16 mouse cellular contexts compared by ENCODE assay signal in the genomic region with DNA sequence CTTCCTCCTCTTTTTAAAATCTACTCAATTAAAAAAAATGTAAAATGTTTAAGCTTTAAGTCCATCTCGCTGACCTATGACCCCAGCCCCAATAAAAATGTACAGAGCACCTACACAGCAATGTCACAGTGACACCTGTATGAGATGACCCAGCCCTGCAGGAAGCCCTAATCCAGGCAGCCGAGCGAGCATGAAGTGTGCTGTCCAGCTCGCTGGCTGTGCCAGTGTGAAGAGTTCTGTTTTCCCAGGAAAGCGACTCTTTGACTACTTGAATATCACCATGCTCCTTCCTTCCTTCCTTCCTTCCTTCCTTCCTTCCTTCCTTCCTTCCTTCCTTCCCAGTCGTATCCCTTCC.
DNase-seq lines count a peak whose midpoint lies in the region; ATAC-seq lines count a peak whose summit lies in the region.
"Had no signal": no experiment of that assay in that cellular context is flagged by ENCODE, and none has a peak within 500 bp of the region (broad histone marks: within the 10 kb centered on the region; RNA-seq: fewer than 3 reads in every experiment).

No protein-coding gene starts in this region.

- H3K27me3 ChIP-seq in hindbrain, embryonic 12.5 days: peaks cover 58% of the 10 kb centered on the region
- H3K27me3 ChIP-seq in hindbrain, embryonic 13.5 days: peaks cover 73% of the 10 kb centered on the region
- peaks cover 31% of the 10 kb centered on the region for H3K27me3 ChIP-seq in neural tube, embryonic 15.5 days (replicated peaks)
- H3K27me3 ChIP-seq in intestine, embryonic 15.5 days (replicated peaks): no peaks in the 10 kb centered on the region

- no peak overlapping the region for H3K4me2 ChIP-seq in hindbrain, embryonic 12.5 days (replicated peaks)
- H3K4me2 ChIP-seq in hindbrain, embryonic 13.5 days: no peak overlapping the region
- H3K4me2 ChIP-seq in neural tube, embryonic 15.5 days: 0 out of 2 replicates have a peak overlapping the region, but pooled peaks have one; percentile 20
- no peak overlapping the region for H3K4me2 ChIP-seq in intestine, embryonic 15.5 days (replicated peaks)
- H3K4me2 ChIP-seq: limb, embryonic 13.5 days had no signal

- no peak overlapping the region for H3K27ac ChIP-seq in hindbrain, embryonic 12.5 days
- H3K27ac ChIP-seq in hindbrain, embryonic 13.5 days: no peak overlapping the region
- no peak overlapping the region for H3K27ac ChIP-seq in neural tube, embryonic 15.5 days (replicated peaks)
- no peak overlapping the region for H3K27ac ChIP-seq in intestine, embryonic 15.5 days
- H3K27ac ChIP-seq: gastrocnemius, adult 2 months; heart, embryonic 10.5 days; limb, embryonic 13.5 days had no signal

- peaks cover 8% of the 10 kb centered on the region for H3K4me1 ChIP-seq in hindbrain, embryonic 12.5 days
- peaks cover 11% of the 10 kb centered on the region for H3K4me1 ChIP-seq in hindbrain, embryonic 13.5 days (replicated peaks)
- peaks cover 8% of the 10 kb centered on the region for H3K4me1 ChIP-seq in neural tube, embryonic 15.5 days
- no peaks in the 10 kb centered on the region for H3K4me1 ChIP-seq in intestine, embryonic 15.5 days (replicated peaks)

- ATAC-seq in hindbrain, embryonic 12.5 days (ENCODE audit: low FRiP score): 0 out of 2 replicates have a peak, but pooled peaks have one; percentile 35
- ATAC-seq in hindbrain, embryonic 13.5 days (ENCODE audit: low FRiP score): no peak
- ATAC-seq in neural tube, embryonic 15.5 days (ENCODE audit: low FRiP score): no peak
- peak; percentile 50; the same call in 1 of the 2 replicates for ATAC-seq in intestine, embryonic 15.5 days
- ATAC-seq: lung, postnatal 0 days had no signal

- H3K4me3 ChIP-seq in hindbrain, embryonic 12.5 days: no peak overlapping the region
- no peak overlapping the region for H3K4me3 ChIP-seq in hindbrain, embryonic 13.5 days
- no peak overlapping the region for H3K4me3 ChIP-seq in neural tube, embryonic 15.5 days (replicated peaks)
- no peak overlapping the region for H3K4me3 ChIP-seq in intestine, embryonic 15.5 days (replicated peaks)
- H3K4me3 ChIP-seq: gastrocnemius, adult 2 months; heart, embryonic 10.5 days; limb, embryonic 13.5 days had no signal

- no peak overlapping the region for H3K9ac ChIP-seq in hindbrain, embryonic 12.5 days
- no peak overlapping the region for H3K9ac ChIP-seq in hindbrain, embryonic 13.5 days
- H3K9ac ChIP-seq in neural tube, embryonic 15.5 days (replicated peaks): no peak overlapping the region
- H3K9ac ChIP-seq in intestine, embryonic 15.5 days: no peak overlapping the region
- H3K9ac ChIP-seq: limb, embryonic 13.5 days; liver, embryonic 14.5 days had no signal

- no peak for DNase-seq in neural tube, embryonic 10.5 days (ENCODE audit: extremely low spot score, low spot score)
- no peak for DNase-seq in frontal cortex, postnatal 14 days (ENCODE audit: low spot score in 2 of 2)
- DNase-seq in thymus, postnatal 25 days: no peak
- DNase-seq: cerebellum, adult 8-10 months; gastrocnemius, adult 2 months; kidney, adult 8-10 months; kidney, postnatal 36 days; thymus, adult 2 months had no signal

- H3K9me3 ChIP-seq in hindbrain, embryonic 12.5 days (replicated peaks): no peaks in the 10 kb centered on the region
- no peaks in the 10 kb centered on the region for H3K9me3 ChIP-seq in hindbrain, embryonic 13.5 days
- no peaks in the 10 kb centered on the region for H3K9me3 ChIP-seq in neural tube, embryonic 15.5 days (replicated peaks)
- H3K9me3 ChIP-seq in intestine, embryonic 15.5 days: no peaks in the 10 kb centered on the region
- H3K9me3 ChIP-seq: heart, embryonic 10.5 days; limb, embryonic 13.5 days had no signal

- WGBS in hindbrain, embryonic 12.5 days: 77% methylated on average over 6 of the region's 6 CpGs
- 70% methylated on average over 6 of the region's 6 CpGs for WGBS in hindbrain, embryonic 13.5 days
- 71% methylated on average over 6 of the region's 6 CpGs for WGBS in neural tube, embryonic 15.5 days
- 54% methylated on average over 6 of the region's 6 CpGs for WGBS in intestine, embryonic 15.5 days

- no peaks in the 10 kb centered on the region for H3K36me3 ChIP-seq in hindbrain, embryonic 12.5 days
- H3K36me3 ChIP-seq in hindbrain, embryonic 13.5 days: no peaks in the 10 kb centered on the region
- no peaks in the 10 kb centered on the region for H3K36me3 ChIP-seq in neural tube, embryonic 15.5 days
- H3K36me3 ChIP-seq in intestine, embryonic 15.5 days: no peaks in the 10 kb centered on the region
- H3K36me3 ChIP-seq: heart, embryonic 10.5 days; limb, embryonic 13.5 days had no signal

Comparison
In these comparisons a context has a peak if more than half of its experiments do, and no peak if none do; other contexts are left out.
1. ATAC-seq: peak in hindbrain, embryonic 12.5 days (single experiment) and intestine, embryonic 15.5 days (single experiment); none in hindbrain, embryonic 13.5 days (single experiment) and neural tube, embryonic 15.5 days (single experiment).